Mouse (Mus musculus): Measurements from ENCODE around the gene Macrod2.

The Macrod2 gene

GRCm38 (mm10) chr2:142250383-142250782, 1855.3 kb downstream of the Macrod2 start:
- TF ChIP-seq GATA4 (IDR thresholded peaks at IDR 0.05; ENCODE audit: insufficient replicate concordance, low read length): no peak

GRCm38 (mm10) chr2:142251518-142251917, 1856.4 kb downstream of the Macrod2 start:
- no peak for TF ChIP-seq GATA4 (IDR thresholded peaks at IDR 0.05; ENCODE audit: insufficient replicate concordance, low read length)

DNA sequence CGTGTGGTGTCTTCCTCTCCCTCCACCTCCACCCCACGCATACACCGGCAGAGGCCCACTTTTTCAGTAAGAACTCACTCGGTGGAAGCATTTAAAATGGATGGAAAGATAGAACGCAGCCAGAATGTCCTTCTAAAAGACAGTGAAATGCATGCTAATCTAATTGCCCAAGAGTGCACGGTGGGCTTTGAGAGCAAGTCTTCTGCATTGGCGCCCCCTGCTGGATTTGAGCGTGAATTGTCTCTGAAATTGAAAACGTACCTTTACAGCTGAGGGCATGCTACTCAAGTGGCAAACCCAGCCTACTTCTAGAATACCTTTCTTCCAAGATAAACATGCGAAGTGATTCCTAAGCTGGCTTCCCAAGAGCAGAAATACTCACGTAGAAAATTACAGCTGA, 1858.8 kb downstream of the Macrod2 start:
- no peak for TF ChIP-seq GATA4 (IDR thresholded peaks at IDR 0.05; ENCODE audit: insufficient replicate concordance, low read length)

DNA sequence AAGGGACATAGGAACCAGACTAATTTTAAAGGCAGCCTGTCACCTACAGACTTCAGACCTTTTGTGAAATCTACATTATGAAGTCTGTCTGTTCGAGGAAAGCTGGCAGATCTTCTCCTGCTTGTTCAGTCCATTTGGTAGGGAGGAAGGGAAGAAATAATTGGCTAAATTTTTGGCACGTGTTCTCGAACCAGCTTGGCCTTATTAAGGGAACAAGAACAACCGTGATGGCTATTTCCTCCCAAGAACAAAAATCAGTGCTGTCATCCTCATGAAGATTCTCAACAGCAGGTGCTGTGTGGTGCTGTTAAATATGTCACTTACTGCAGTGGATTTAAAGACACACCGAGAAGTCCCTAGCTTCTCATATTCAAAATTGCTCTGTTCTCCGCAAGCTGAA, 1859.5 kb downstream of the Macrod2 start:
- no peak for TF ChIP-seq GATA4 (IDR thresholded peaks at IDR 0.05; ENCODE audit: insufficient replicate concordance, low read length)

- no peak for TF ChIP-seq GATA4 (IDR thresholded peaks at IDR 0.05; ENCODE audit: insufficient replicate concordance, low read length)
Observed at GRCm38 (mm10) chr2:142257501-142257900, 1862.4 kb downstream of the Macrod2 start.

DNA sequence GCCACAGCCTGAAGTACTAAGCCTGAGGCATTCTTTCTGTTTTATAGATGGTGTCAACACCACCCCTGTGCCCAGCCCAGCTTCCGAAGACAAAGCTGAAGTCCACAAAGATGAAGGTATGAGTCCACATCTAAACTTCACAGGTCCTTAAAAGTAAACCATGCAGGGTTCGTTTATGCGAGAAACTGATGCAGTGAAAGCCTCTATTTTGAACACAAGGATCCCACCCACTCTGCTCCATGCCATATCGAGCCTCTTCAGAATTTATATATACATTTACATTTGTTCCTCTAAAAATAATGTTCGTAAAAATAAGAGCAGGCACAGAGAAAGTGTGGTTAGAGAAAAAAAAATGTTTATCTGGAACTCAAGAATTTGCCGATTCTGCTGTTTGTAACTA, 1865.9 kb downstream of the Macrod2 start:
- TF ChIP-seq GATA4 (IDR thresholded peaks at IDR 0.05; ENCODE audit: insufficient replicate concordance, low read length): no peak

- TF ChIP-seq GATA4 (IDR thresholded peaks at IDR 0.05; ENCODE audit: insufficient replicate concordance, low read length): no peak
Observed at GRCm38 (mm10) chr2:142264697-142265096, 1869.6 kb downstream of the Macrod2 start.

DNA sequence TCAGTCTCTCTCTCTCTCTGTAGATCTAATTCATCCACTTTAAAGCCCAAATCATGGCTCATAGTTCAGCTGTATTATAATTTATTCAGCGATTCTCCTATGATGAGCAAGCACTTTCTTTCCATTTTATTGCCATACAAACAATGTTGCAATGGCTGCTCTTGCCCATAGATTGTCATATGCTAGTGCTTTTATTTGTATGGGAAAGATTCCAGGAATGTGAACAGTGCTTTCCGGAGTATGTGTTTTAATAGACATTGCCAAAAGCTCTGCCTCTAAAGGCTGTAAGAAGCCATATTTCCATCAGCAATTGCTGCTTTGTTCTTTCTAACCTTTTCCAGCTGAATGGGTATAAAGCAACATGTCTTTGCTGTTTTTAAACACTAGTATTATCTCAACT, 1872.7 kb downstream of the Macrod2 start:
- no peak for TF ChIP-seq GATA4 (IDR thresholded peaks at IDR 0.05; ENCODE audit: insufficient replicate concordance, low read length)

GRCm38 (mm10) chr2:142286761-142287160, 1891.7 kb downstream of the Macrod2 start:
- no peak for TF ChIP-seq GATA4 (IDR thresholded peaks at IDR 0.05; ENCODE audit: insufficient replicate concordance, low read length)

DNA sequence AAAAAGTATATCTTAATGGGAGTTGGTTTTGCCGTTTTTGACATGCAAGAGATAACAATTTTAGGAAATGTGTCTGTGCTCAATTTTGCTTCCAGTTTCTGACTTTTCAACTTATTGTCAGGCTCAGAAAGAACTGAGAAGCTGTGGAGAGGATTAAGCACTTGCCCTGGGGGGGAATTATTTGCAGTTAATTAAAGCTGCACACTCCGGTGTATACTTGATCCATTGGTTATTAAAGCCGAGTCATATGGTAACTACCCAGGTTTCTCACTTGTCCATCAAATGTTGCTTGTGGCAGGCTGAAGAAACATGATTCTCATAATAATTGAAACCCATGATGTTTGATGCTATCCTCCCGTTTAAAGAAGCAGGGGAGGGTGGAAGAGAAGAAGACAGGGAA, 1899.7 kb downstream of the Macrod2 start:
- no peak for TF ChIP-seq GATA4 (IDR thresholded peaks at IDR 0.05; ENCODE audit: insufficient replicate concordance, low read length)

DNA sequence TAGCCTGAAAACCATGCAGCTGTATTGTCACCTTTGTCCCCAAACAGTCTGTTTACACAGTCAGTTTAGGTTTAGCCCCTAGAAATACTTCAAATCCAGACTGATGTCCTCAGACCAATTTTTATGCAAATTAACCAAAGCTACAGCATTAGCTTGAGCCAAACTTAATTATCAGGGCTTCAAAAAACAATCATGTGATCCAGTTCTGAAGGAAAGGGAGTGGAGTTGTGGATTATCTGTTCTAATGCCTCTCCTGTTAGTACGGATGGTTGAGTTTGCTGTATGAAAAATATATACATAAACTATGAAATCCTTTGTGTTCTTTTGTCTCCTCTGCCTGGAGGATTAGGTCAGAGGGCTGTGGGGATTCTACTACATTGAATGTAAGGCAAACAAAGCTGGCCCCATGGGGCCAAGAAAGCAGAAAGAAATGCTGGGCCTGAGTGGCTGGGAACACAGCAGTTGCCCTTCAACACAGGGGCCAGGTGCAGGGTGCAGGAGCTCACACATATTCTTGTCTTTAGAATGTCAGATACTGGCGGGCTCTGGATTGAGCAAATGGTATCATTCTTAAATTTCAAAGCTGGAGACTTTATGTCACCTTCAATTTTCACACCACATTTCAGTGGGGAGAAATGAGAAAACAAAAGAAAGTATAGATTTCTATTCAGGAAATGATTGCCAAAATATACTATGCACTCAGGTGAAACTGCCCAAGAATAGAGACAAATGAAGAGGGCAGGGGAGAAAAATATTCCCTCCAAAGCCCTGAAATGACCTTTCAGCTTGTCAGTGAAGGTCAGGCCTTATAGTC, 1908.2 kb downstream of the Macrod2 start:
- TF ChIP-seq GATA4 (IDR thresholded peaks at IDR 0.05; ENCODE audit: insufficient replicate concordance, low read length): no peak

GRCm38 (mm10) chr2:142303912-142304182, 1908.7 kb downstream of the Macrod2 start:
- TF ChIP-seq GATA4 (IDR thresholded peaks at IDR 0.05; ENCODE audit: insufficient replicate concordance, low read length): no peak

DNA sequence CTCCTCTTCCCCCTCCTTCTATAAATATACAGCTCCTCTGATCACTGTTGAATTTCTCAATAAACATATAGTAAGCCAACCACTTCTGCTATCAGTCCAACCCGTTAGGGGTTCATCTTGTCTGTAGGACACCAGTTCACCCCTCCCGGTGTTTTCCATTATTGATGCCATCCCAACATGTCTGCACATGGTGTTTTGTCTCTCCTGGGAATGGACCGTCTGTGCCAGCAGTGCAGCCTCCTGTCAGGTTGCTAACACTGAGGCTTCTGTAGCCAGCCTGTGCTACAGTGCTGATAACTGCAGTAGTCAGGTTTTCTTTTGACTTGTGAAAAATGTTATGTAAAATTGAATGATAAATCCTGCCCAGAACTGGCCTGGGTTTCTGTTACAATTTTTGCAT, 1928.0 kb downstream of the Macrod2 start:
- no peak for TF ChIP-seq GATA4 (IDR thresholded peaks at IDR 0.05; ENCODE audit: insufficient replicate concordance, low read length)

GRCm38 (mm10) chr2:142326737-142327136, 1931.6 kb downstream of the Macrod2 start:
- no peak for TF ChIP-seq GATA4 (IDR thresholded peaks at IDR 0.05; ENCODE audit: insufficient replicate concordance, low read length)

DNA sequence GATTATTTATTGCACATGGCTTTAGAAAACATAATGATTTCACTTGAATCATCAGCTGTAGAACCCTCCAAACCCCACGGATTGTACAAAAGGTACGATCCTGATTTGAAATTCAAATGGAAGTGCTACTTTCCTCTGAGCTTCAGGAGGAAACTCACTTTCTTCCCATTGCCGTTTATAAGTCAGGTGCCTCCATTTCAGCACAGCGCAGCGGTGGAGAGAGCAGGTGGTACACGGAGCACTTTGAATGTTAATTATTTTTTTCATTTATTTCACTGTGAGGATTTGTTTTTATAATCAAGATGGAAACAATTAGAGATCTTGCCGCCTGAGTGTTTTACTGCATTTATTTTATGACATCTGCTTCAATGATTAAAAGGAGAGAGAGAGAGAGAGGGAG, 1934.7 kb downstream of the Macrod2 start:
- TF ChIP-seq GATA4 (IDR thresholded peaks at IDR 0.05; ENCODE audit: insufficient replicate concordance, low read length): no peak

- no peak for TF ChIP-seq GATA4 (IDR thresholded peaks at IDR 0.05; ENCODE audit: insufficient replicate concordance, low read length)
Observed at GRCm38 (mm10) chr2:142334441-142335102, 1939.5 kb downstream of the Macrod2 start.

Measured in liver, adult (tissue).